Mouse (Mus musculus) kidney, adult 2 months (tissue): Measurements from ENCODE around the gene Tctex1d4.

Experiments
- CTCF ChIP-seq: fragments of 200-500 bp; conservative IDR thresholded peaks from 2 replicates; pipeline ENCODE4 v1.5.1; 2011; ENCODE audit warnings: low read depth, mild to moderate bottlenecking, control low read depth, low read length, moderate library complexity, mixed read lengths; ENCODE audit not compliant: insufficient read depth, insufficient read length
- POLR2A ChIP-seq: fragments of 200-500 bp; IDR thresholded peaks from one replicate; pipeline ENCODE4 v1.6.1; 2011; ENCODE audit warnings: low read depth, low read length, control low read depth

DNA sequence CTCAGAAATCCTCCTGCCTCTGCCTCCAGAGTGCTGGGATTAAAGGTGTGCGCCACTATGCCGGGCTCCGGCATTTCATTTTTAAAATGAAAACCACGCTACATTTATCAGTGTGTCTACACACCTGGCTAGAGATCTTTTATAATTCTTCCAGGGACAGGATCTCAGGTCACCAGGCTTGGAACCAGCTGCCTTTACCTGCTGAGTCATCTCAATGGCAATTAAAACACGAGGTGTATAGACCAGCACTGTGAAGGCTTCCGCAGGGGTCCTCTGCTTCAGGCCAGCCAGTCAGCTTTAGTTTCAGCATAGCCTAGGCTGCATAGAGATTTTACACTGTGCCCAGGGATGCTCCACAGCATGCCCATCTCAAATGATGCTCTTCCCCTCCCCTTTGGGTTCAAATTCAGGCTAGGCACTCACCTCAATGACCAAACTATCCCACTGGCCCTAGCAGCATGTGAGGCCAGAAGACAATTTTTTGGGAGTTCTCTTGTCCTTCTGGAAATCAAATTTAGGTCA lies 23.7 kb downstream of the Tctex1d4 start:
- no peak for TF ChIP-seq CTCF
- TF ChIP-seq POLR2A = no peak
